Mouse (Mus musculus) embryonic facial prominence, embryonic 11.5 days (tissue): ENCODE measurements around the gene Sptlc3. TPM values are rescaled to one million over a fixed set of nuclear protein-coding genes. Genes with fewer than 3 reads are reported as not detected.

Source experiments
- ATAC-seq: fragments of 200-750 bp; cut with Nextera tagmentation; replicated peaks from 2 replicates; pipeline ENCODE4 v1.8.0; 2017; ENCODE audit warnings: low read depth; ENCODE audit not compliant: insufficient number of reproducible peaks, low FRiP score, low TSS enrichment
- DNase-seq: peaks from one replicate; pipeline ENCODE4 v3.0.0-alpha.2; 2015; ENCODE audit warnings: low spot score
- H3K27ac ChIP-seq: fragments of 300-500 bp; sonication (generic); replicated peaks from 2 replicates; pipeline ENCODE4 v1.5.1; 2014; ENCODE audit warnings: mild to moderate bottlenecking, low read depth, low read length, control low read depth
- H3K27me3 ChIP-seq: fragments of 300-500 bp; sonication (generic); 2 replicates; pipeline ENCODE4 v1.6.1; 2014; ENCODE audit warnings: mild to moderate bottlenecking, low read length, moderate library complexity, mixed read lengths; ENCODE audit not compliant: control insufficient read depth, insufficient read depth
- H3K36me3 ChIP-seq: fragments of 300-500 bp; sonication (generic); replicated peaks from 2 replicates; pipeline ENCODE4 v1.6.1; 2014; ENCODE audit warnings: low read depth, mild to moderate bottlenecking, low read length, moderate library complexity, mixed read lengths; ENCODE audit not compliant: control insufficient read depth, insufficient read depth
- H3K4me1 ChIP-seq: fragments of 300-500 bp; sonication (generic); 2 replicates; pipeline ENCODE4 v1.6.1; 2014; ENCODE audit warnings: low read length, mixed read lengths; ENCODE audit not compliant: control insufficient read depth, insufficient read depth
- H3K4me2 ChIP-seq: fragments of 300-500 bp; sonication (generic); 2 replicates; pipeline ENCODE4 v1.6.1; 2014; ENCODE audit warnings: low read depth, mild to moderate bottlenecking, control low read depth, low read length, moderate library complexity
- H3K4me3 ChIP-seq: fragments of 300-500 bp; sonication (generic); 2 replicates; pipeline ENCODE4 v1.5.1; 2014; ENCODE audit warnings: low read depth, low read length, control low read depth
- H3K9ac ChIP-seq: fragments of 300-500 bp; sonication (generic); replicated peaks from 2 replicates; pipeline ENCODE4 v1.6.1; 2014; ENCODE audit warnings: mild to moderate bottlenecking, control low read depth, low read length
- H3K9me3 ChIP-seq: fragments of 300-500 bp; sonication (generic); replicated peaks from 2 replicates; pipeline ENCODE4 v1.6.1; 2016; ENCODE audit warnings: mild to moderate bottlenecking, low read length, inconsistent platforms, mixed read lengths; ENCODE audit not compliant: control insufficient read depth
- WGBS: fragments of 180-500 bp; shearing (Covaris S2); extraction: QIAGEN DNeasy Blood & Tissue Kit; methylation state at CpG from one replicate; pipeline ENCODE4 v1.1.7; 2014; 5-methylcytosine and 5-hydroxymethylcytosine counted together
- polyA plus RNA-seq: library from polyadenylated mRNA; unstranded; fragments of >200 nt; fragmentation: Nextera tagmentation; extraction: Ambion mirVana; gene quantifications from 2 replicates; pipeline ENCODE4 v1.2.1, GENCODE M21; 2014

The Sptlc3 gene
- polyA plus RNA-seq, 1 experiment from 2014 or later: 0.60 TPM

DNA sequence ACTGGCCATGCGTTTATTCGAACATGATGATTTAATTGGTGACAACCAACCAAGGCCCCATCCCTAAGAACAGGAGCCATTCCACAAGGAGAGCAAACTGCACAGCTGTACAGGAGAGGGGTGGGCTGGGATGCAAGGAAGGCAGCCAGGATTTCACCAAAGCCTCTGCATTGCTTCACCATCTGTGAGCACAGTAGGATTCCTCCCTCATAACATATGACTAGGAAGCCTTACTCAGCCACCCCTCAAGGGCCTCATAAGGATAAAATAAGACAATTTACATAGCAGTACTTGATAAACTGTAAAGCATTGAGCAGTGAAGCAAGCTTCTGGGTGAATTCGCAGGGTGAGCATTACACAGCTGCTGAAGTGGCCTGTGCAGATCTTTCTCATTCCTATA, 155.8 kb downstream of the Sptlc3 start:
- WGBS: 83% methylated on average over 3 of the region's 3 CpGs
- Histone ChIP-seq H3K4me2 (no peak overlapping the region), H3K4me1 (no peaks in the 10 kb centered on the region), H3K27ac (no peak overlapping the region), H3K27me3 (no peaks in the 10 kb centered on the region), H3K36me3 (no peaks in the 10 kb centered on the region), H3K9ac (no peak overlapping the region), H3K9me3 (no peaks in the 10 kb centered on the region), H3K4me3 (no peak overlapping the region)
- DNase-seq (no peak), ATAC-seq (no peak)

DNA sequence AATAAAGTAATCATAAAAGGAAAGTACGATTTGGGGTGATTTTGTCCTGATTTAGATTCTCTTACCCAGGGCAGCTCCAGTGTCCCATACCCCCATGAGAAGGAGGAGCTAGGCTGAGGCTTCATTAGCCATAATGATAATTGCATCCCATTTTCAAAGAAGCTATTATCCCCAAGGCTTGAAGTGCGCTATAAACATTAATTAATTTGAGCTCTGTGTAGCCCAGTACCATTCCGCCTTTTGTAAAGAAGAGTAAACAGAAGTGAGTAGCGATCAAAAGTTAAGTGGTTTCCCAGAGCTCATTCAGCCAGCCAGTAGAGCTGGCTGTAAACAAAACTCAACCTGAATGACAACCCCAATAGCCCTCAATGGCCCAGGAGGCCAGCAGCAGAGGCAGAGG, 163.0 kb downstream of the Sptlc3 start:
- WGBS: 53% methylated on average over 4 of the region's 4 CpGs
- no peaks in the 10 kb centered on the region for H3K9me3 ChIP-seq
- no peak overlapping the region for H3K4me3 ChIP-seq
- no peak overlapping the region for H3K4me2 ChIP-seq
- no peak for ATAC-seq
- no peak overlapping the region for H3K9ac ChIP-seq
- H3K27me3 ChIP-seq: no peaks in the 10 kb centered on the region
- no peaks in the 10 kb centered on the region for H3K4me1 ChIP-seq
- no peaks in the 10 kb centered on the region for H3K36me3 ChIP-seq
- no peak overlapping the region for H3K27ac ChIP-seq
- DNase-seq: no peak

DNA sequence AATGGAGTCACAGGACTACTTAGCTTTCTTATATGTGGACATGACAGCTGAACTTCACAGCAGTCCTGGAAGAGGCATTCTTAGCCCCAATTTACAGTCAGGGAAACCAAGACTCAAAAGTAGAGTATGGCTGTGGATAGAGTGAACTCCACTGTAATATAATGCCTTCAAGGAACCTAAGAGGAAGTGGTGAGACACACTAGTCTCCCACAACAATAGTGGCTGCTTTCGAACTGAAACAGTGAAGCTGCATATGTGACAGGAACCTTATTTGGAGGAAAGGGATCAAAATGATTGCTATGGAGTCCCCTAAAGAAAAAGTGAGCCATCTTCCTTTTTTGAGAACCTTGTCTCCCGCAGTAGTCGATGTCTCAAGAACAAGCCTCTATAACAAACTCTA, 178.1 kb downstream of the Sptlc3 start:
- no peak overlapping the region for H3K4me2 ChIP-seq
- ATAC-seq: no peak
- no peak for DNase-seq
- no peak overlapping the region for H3K27ac ChIP-seq
- no peak overlapping the region for H3K9ac ChIP-seq
- H3K36me3 ChIP-seq: no peaks in the 10 kb centered on the region
- no peak overlapping the region for H3K4me3 ChIP-seq
- WGBS: 80% methylated on average over 3 of the region's 3 CpGs
- no peaks in the 10 kb centered on the region for H3K4me1 ChIP-seq
- no peaks in the 10 kb centered on the region for H3K9me3 ChIP-seq
- H3K27me3 ChIP-seq: no peaks in the 10 kb centered on the region

DNA sequence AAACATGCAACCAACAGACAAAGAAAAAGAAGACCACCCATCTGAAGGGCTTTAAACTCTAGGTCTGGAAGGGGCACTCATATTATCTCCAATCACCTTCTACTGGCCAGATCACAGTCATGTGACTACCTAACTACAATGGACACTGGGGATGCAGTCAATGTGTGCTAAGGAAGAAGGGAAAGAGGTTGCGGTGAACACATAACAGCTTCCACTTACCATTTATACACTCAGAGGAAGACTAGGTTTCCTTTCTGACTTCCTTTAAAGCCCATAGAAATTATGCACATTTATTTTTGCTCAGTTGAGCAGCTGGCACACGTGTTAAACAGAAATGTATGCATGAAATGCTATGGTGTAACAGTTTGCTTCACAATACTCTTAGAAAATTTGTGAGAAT, 178.7 kb downstream of the Sptlc3 start:
- ATAC-seq: no peak
- Histone ChIP-seq H3K9me3 (no peaks in the 10 kb centered on the region), H3K27me3 (no peaks in the 10 kb centered on the region), H3K4me3 (no peak overlapping the region), H3K4me1 (no peaks in the 10 kb centered on the region), H3K9ac (no peak overlapping the region), H3K4me2 (no peak overlapping the region), H3K36me3 (no peaks in the 10 kb centered on the region), H3K27ac (no peak overlapping the region)
- 71% methylated on average over 2 of the region's 2 CpGs for whole genome bisulfite sequencing
- DNase-seq: no peak

DNA sequence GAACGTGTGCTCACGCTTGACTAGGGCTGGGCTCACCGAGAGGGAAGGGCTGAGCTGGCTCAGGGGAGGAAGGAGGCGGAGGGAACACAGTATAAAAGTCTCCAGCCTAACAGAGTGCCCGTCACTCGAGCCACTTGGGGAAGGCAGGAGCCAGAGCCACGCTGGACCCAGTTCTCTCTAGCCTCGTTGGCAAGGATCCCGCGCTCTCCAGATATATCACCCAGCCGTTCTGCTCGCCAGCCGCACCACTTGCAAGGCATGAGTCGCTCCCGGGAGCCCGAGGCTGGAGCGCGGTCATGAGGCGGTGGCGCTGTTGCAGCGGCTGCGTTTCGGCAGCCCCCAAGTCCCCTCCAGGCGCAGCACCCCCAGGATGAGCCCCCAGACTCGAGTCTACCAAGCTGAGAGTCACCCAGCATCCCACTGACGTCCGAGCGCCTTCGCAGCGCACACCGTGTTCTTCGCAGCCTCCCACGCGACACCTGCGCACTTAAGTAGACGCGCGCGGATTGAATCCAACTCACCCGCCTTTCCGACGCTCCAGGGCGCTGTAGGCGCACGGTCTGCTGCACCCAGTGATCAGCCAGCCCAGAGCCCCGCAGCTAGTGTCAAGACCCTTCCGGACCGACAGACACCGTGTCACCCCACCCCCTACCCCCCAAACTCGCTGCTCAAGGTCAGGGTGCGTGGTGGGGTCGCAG, 183.5 kb downstream of the Sptlc3 start:
- Histone ChIP-seq H3K9ac (peak overlapping the region; percentile 84), H3K27ac (no peak overlapping the region), H3K9me3 (no peaks in the 10 kb centered on the region), H3K4me1 (no peaks in the 10 kb centered on the region), H3K4me2 (peak overlapping the region; percentile 99), H3K27me3 (no peaks in the 10 kb centered on the region), H3K36me3 (no peaks in the 10 kb centered on the region), H3K4me3 (peak overlapping the region; percentile 85)
- WGBS: under 1% methylated on average over 52 of the region's 52 CpGs
- peak; percentile 55 for ATAC-seq
- DNase-seq: peak; percentile 62

DNA sequence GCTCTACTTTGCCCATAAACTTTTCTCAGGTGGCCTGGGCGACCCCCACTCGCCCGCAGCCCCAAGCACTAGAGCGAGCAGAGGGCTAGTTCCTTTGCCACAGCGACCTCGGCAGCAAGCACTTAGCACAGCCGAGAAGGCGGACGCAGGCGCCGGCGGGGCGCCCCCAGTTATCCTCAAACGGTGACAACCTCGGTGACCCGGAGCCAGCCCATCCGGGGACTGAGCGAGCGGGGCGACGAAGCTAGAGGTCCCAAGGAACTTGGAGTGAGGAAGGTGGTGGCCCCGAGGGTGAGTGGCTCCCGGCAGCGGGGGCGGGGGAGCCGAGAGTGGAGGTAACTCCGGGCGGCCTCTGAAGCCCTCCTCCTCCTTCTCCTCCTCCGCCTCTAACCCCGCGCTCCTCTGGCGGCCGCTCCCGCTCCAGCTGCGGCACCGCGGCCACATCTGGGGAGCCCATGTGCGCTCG, 184.1 kb downstream of the Sptlc3 start, which contains the start of gene Ism1:
Gene Ism1 (plus strand): TSS at position 370 of the 466 bp plus-strand sequence.
- H3K27ac ChIP-seq: peak within 1 kb of the TSS; percentile 75
- H3K36me3 ChIP-seq: no peaks in the 10 kb centered on the region
- peak within 1 kb of the TSS; percentile 84 for H3K9ac ChIP-seq
- H3K27me3 ChIP-seq: no peaks in the 10 kb centered on the region
- under 1% methylated on average over 38 of the region's 39 CpGs for WGBS
- H3K4me1 ChIP-seq: no peaks in the 10 kb centered on the region
- DNase-seq (peak; percentile 66), ATAC-seq (peak; percentile 83)
- H3K4me2 ChIP-seq: peak within 1 kb of the TSS; percentile 99
- H3K4me3 ChIP-seq: peak within 1 kb of the TSS; percentile 85
- H3K9me3 ChIP-seq: no peaks in the 10 kb centered on the region

DNA sequence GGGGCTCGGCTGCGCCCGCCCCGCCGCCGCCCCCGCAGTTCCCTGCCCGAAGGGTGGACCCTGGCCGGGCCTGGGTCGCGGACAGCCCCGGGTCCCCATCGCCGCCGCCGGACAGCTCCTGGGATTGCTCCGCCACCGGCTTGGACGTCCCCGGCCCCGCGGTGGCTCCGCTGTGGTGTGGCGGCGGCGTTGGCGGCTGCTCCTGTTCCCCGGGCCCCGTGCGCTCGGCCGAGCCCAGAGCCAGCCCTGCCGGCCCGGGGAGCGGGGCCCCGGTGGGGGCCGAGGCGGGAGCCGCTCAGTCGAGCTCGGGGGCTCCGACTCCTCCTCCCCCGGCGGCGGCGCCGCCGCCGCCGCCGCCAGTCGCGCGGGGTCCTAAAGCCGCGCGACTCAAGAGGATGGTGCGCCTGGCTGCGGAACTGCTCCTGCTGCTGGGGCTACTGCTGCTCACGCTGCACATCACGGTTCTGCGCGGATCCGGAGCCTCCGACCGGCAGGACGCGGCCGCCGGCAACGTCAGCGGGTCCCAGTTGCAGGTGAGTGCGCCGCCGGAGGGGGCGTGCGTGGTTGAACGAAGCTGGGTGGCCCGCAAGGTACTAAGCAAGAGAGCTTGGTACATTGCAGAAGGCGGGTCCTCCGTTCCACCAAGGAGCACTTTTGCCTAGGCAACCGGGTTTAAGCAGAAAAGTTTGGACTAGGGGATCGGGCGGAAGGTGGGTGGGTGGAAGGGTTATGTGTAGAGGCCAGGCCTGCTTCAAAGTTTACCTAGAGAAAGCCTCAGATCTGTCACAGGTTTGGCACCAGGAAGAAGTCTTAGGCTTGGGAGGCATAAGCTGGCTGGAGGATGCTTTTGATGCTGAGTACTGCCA, 184.8 kb downstream of the Sptlc3 start:
- no peaks in the 10 kb centered on the region for H3K9me3 ChIP-seq
- H3K4me3 ChIP-seq: peak overlapping the region; percentile 85
- ATAC-seq: peak; percentile 88
- peak; percentile 82 for DNase-seq
- peak overlapping the region; percentile 99 for H3K4me2 ChIP-seq
- peak overlapping the region; percentile 84 for H3K9ac ChIP-seq
- H3K36me3 ChIP-seq: no peaks in the 10 kb centered on the region
- H3K4me1 ChIP-seq: no peaks in the 10 kb centered on the region
- 0% methylated on average over 60 of the region's 84 CpGs for WGBS
- peak overlapping the region; percentile 75 for H3K27ac ChIP-seq
- no peaks in the 10 kb centered on the region for H3K27me3 ChIP-seq

DNA sequence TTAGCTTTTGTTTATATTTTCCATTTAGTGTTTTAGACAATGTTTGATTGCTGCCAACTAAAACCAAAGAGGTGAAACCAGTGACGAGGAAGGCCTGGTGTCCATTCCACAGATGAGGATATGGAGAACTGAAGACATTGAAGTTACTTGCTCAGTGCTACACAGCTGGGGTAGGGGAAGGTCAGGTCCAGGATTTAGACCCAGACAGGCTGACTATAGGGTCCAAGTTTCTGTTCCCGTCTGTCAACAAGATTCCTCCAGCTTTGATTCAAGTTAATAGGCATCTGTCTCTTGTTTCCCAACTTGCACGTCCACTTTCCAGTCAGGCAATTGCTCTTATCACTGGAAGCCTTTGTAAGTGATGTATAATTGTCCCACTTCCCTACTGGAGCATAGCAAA, 188.8 kb downstream of the Sptlc3 start:
- 65% methylated on average over 3 of the region's 3 CpGs for WGBS

More for the DNA sequence above, 188.8 kb downstream of the Sptlc3 start:
- Histone ChIP-seq H3K36me3 (no peaks in the 10 kb centered on the region), H3K27ac (no peak overlapping the region), H3K4me3 (no peak overlapping the region), H3K4me1 (no peaks in the 10 kb centered on the region), H3K9ac (no peak overlapping the region), H3K27me3 (no peaks in the 10 kb centered on the region), H3K4me2 (no peak overlapping the region), H3K9me3 (no peaks in the 10 kb centered on the region)
- ATAC-seq (no peak), DNase-seq (no peak)
